Mouse (Mus musculus): Measurements from ENCODE around the gene Wnt1.

Gene Wnt1

DNA sequence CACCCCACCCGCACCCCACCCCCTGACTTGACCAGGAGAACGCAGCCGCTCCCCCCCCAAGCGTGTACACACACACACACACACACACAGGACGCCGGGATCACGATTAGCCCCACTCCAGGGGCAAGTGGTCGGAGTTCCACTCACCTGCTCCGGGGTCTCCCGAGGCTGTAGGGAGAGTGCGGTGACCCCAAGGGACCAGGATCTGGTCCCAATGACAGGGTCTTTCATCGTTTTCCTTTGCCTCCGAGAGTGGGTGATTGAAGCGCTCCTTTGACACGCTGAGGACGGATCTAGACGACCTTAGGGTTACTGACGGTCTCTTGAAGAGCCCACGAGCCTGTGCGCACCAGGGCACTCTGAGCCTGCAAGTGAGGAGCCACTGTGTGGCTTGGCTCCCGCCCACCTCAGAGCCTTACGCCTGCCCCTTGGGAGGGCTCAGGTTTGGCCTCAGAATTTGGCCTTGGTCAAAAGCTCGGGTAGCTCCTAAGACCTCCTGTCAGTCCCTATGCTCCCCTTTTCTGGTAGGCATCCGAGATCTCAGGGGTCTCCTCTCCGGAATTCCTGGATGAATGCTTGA is 11.4 kb upstream of the Wnt1 start:
- DNase-seq (ENCODE audit: low spot score), result no peak

DNA sequence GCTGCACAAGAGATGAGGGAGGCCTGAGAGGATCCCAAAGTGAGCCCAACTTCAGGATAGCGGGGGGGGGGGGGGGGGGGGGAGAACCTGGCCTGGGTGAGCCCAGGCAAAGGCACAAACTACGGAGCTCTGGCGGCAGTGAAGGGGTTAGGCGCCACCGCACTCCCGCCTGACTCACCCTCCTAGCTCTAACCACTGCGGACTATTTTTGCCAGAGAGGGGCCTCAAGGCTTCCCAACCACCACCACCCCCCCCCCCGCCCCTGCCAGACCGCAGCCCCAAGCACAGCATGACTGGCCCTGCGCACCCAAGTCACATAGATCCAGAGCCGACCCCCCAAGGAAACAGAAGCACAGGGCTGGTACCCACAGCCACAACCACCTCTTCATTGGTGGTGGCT is 10.9 kb upstream of the Wnt1 start:
- DNase-seq (ENCODE audit: low spot score), result no peak

DNA sequence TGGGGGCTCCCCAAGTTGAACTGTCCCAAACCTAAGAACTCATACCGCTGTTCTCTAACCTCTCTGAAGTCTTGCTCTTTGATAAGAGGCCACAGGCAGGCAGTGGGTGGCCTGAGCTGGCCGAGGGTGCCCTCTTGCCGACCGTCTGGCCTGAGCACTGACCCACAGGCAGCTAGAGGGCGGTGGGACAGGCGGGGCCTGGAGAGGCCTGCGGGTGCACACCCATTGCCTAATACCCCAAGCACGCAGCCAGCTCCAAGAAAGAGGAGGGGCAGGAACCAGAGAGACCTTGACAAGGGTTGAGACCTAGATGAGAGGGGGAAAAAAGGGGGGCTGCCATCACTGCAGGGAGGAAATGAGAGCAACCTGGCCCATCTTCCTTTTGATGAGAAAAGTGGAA is 9.6 kb upstream of the Wnt1 start:
- DNase-seq (ENCODE audit: low spot score), result no peak

DNA sequence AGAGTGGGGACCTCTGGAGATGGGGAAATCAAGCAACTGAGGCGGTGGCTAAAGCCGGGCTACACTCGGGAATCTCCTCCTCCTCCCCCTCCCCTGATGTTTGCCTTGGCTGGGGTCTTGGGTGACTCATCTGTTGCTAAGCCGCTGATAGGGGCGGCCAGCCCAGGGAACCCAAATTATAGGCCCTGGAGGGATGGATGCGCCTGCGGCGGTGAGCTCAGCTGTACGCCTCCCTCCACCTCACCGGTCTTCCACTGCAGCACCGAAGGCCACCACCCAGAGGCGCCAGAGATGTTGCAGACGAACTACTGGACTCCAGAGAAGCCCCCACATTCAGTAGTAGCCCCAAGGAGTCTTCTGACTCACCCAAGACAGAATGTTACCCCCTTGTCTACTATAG is 9.1 kb upstream of the Wnt1 start:
- peak; percentile 79 for DNase-seq (ENCODE audit: low spot score)

DNA sequence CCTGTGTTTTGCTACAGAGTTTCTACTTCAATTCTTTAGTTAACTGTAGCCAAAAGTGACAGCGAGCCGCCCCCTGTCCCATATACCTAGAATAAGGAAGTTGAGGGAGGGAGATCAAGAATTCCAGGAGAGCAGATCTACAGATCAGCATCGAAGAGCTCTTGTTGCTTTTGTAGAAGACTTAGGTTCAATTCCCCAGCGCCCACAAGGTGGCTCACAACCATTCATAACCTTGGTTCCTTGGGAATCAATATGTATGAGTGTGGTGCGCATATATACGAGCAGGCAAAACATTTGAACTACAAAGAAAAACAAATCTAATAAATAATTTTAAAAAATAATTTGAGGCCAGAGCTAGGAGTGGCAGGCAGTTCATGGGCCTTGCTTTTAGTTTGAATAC is 8.5 kb upstream of the Wnt1 start:
- no peak for DNase-seq (ENCODE audit: low spot score)

DNA sequence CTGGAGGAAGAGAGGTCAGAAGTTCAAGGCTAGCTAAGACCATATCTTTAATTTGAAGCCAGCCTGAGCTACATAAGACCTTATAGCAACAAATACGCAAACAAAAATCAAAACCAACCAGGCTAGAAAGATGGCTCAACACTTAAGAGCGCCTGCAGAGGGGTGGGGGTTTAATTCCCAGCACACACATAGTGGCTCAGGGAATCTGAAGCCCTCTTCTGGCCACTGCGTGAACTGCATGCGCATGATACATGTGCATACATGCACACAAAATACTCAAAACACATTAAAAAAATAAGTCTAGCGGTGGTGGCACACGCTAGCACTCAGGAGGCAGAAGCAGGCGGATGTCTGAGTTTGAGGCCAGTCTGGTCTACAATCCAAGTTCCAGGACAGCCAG is 3.9 kb upstream of the Wnt1 start:
- DNase-seq (ENCODE audit: low spot score), result peak; percentile 60

DNA sequence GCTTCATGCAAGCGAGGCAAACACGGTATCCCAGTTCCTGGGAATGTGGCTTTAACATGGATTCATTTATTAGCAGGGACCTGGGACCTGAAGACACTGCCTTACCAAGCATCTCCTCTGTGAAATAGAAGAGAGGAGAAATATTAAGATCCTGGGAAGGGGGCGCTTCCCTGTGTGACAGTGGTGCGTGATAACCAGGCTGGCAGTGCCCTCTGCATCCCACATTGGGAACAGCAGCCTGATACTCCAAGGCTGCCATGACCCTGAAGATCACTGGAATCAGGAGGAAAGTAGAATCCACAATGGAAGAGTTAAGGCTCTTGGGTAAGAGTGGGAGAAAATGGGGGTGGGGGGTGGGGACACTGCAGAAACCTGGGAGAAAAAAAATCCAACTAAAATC is 1.7 kb upstream of the Wnt1 start:
- DNase-seq (ENCODE audit: low spot score), result peak; percentile 58

DNA sequence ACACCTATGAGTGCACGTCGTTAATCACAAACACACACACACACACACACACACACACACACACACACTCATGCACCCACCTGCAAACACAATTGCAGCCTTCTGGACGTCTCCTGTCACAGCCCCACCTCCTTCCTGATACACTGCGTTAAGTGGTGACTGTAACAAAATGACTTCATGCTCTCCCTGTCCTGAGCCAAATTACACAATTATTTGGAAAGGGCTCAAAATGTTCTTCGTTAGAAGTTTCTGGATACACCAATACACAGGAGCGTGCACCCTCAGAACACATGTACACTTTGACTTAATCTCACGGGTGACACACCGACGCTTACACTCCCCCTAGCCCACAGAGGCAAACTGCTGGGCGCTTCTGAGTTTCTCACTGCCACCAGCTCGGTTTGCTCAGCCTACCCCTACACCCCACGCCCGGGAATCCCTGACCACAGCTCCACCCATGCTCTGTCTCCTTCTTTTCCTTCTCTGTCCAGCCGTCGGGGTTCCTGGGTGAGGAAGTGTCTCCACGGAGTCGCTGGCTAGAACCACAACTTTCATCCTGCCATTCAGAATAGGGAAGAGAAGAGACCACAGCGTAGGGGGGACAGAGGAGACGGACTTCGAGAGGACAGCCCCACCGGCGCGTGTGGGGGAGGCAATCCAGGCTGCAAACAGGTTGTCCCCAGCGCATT is 541 bp upstream of the Wnt1 start:
- DNase-seq (ENCODE audit: low spot score), result no peak

DNA sequence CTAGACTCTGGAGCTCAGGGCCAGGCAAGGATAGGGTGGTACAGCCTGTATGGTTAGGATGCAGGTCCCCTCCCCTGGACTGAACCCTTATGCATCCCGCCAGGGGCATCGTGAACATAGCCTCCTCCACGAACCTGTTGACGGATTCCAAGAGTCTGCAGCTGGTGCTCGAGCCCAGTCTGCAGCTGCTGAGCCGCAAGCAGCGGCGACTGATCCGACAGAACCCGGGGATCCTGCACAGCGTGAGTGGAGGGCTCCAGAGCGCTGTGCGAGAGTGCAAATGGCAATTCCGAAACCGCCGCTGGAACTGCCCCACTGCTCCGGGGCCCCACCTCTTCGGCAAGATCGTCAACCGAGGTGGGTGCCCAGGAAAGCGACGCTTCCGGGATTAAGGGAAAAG is 1.1 kb downstream of the Wnt1 start:
- DNase-seq (ENCODE audit: low spot score), result no peak

DNA sequence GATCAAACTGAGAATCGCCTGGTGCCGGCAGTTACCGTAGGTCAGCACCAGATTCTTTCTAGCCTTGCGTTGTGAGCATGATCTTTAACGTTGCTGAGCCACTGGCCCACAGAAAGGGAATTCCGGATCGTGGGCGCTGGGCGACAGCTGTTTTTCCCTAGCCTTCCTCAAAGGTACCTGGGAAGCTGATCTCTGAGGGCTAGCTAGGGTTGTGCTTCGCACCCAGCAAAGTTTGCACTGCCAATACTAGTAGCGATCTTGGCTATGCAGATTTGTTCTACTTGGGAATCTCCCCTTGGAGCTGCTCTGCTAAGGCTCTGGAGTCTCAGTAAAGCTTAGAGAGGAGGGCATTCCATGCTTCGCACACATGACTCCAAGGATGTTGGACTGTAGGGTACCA is 1.6 kb downstream of the Wnt1 start:
- no peak for DNase-seq (ENCODE audit: low spot score)

DNA sequence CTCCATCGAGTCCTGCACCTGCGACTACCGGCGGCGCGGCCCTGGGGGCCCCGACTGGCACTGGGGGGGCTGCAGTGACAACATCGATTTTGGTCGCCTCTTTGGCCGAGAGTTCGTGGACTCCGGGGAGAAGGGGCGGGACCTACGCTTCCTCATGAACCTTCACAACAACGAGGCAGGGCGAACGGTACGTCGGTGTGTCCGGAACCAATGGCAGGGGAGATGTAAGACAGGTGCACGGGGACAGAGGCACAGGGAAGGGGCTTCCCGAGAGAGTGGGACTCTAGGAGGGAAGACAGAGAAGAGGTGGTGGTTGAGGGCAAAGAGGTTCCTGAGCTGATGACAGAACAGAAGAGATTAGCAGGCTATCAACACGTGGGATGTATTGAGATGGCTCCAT is 2.1 kb downstream of the Wnt1 start:
- DNase-seq (ENCODE audit: low spot score), result peak; percentile 42

DNA sequence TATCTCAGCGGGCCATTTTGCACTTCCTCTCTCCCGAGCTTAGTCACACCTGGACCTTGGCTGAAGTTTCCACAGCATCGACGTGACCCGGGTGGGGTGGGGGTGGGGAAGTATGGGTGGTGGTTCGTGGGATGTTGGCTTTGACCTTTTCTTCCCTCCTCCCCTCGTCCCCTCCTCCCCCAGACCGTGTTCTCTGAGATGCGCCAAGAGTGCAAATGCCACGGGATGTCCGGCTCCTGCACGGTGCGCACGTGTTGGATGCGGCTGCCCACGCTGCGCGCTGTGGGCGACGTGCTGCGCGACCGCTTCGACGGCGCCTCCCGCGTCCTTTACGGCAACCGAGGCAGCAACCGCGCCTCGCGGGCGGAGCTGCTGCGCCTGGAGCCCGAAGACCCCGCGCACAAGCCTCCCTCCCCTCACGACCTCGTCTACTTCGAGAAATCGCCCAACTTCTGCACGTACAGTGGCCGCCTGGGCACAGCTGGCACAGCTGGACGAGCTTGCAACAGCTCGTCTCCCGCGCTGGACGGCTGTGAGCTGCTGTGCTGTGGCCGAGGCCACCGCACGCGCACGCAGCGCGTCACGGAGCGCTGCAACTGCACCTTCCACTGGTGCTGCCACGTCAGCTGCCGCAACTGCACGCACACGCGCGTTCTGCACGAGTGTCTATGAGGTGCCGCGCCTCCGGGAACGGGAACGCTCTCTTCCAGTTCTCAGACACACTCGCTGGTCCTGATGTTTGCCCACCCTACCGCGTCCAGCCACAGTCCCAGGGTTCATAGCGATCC is 2.8 kb downstream of the Wnt1 start:
- peak; percentile 43 for DNase-seq (ENCODE audit: low spot score)

DNA sequence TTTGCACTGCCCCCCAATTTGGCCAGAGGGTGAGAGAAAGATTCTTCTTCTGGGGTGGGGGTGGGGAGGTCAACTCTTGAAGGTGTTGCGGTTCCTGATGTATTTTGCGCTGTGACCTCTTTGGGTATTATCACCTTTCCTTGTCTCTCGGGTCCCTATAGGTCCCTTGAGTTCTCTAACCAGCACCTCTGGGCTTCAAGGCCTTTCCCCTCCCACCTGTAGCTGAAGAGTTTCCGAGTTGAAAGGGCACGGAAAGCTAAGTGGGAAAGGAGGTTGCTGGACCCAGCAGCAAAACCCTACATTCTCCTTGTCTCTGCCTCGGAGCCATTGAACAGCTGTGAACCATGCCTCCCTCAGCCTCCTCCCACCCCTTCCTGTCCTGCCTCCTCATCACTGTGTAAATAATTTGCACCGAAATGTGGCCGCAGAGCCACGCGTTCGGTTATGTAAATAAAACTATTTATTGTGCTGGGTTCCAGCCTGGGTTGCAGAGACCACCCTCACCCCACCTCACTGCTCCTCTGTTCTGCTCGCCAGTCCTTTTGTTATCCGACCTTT is 3.6 kb downstream of the Wnt1 start:
- DNase-seq (ENCODE audit: low spot score), result no peak

DNA sequence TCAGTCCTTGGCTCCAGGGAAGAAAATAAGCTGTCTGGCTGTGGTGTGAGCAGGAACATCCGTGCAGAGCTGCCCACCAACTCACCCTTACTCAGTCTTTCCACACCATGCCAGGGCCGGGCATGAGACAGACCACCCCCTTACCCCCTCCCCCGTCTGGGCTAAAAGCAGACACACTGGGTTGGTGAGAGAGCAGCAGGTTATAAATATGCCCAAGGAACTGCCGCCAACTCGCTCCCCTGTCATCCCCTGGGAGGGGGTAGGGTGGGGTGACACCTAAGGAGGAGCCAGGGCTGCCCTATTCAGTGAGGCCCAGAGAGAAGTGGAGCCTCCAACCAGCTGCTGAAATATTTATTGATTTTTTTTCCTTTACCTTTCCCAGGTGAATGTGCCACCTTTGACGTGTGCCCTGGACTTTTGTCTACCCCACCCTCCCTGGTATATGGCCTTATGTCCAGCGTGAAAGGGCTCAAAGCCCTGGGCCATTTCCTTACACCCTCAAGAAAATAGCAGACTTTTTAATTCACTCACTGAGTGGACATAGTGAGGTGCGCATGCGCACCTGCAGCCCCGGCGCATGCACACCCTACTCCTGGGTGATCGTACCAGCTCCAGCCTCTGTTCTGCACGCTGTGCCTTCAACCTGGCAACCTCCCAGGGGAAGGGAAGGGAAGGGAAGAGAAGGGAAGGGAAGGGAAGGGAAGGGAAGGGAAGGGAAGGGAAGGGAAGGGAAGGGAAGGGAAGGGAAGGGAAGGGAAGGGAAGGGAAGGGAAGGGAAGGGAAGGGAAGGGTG is 7.3 kb downstream of the Wnt1 start:
- no peak for DNase-seq (ENCODE audit: low spot score)

DNA sequence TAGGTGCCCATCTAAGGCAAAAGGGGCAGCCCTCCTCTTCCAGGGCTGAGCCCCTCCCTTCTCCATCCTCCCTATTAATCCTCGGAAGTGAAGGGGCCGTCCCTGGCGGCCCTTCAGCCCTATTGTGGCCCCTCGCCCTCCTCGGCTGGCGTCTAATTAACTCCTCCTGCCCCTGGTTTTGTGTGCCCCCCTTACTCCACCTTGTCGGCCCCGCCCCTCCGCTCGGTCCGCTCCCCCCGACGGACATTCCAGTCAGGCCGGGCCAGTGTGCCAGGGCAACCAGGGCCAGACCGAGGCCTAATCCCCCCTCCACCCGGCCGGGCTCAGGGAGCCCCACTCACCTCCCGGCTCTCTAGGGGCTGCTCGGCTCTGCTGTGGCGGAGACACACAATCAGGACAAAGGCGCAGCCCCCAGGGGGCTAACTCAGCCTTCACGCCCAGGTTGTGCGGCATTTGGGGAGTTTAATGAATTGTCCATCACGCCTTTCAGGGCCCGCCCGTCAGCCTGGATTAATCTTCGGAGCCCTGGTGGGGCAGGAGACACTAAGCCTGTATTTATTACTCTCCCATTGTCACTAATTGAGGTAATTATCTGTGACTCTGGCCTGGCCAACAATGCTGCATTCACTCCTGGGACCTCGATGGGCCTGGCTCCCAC is 8.3 kb downstream of the Wnt1 start:
- DNase-seq (ENCODE audit: low spot score), result no peak

DNA sequence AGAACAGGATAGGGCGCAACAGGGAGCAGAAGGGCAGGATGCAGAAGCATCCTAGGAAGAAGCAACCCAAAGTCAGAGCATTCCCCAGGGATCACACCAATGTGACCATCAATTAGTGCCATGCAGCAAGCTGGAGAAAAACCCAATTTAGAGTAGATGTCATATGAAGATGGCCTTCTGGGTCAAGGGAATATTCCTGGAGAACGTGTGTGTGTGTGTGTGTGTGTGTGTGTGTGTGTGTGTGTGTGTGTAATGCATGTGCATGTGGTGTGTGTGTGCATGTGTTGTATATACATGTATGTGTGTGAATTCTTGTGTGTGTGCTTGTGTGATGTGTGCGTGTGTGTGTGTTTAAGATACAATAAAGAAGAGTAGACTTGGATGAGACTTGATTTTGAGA is 9.2 kb downstream of the Wnt1 start:
- DNase-seq (ENCODE audit: low spot score), result no peak

DNA sequence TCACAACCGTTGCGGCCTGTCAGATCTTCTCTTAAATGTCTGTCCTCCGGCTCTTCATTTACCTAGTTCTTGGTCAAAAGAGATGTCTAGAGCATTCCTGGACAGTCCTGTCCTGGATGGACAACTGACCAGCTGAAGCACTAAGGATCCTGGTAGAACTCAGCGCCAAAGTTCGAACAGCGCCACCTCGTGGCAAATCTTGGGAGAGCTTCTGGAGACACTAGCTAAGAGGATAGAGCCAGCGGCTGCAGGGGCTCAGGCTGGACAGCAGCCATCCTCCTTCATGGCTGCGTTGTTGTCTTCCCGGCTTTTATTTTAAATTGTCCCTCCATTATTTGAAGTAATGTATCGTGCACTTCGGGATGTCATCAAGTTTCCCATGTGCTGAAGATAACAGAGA is 9.7 kb downstream of the Wnt1 start:
- peak; percentile 93 for DNase-seq (ENCODE audit: low spot score)

DNA sequence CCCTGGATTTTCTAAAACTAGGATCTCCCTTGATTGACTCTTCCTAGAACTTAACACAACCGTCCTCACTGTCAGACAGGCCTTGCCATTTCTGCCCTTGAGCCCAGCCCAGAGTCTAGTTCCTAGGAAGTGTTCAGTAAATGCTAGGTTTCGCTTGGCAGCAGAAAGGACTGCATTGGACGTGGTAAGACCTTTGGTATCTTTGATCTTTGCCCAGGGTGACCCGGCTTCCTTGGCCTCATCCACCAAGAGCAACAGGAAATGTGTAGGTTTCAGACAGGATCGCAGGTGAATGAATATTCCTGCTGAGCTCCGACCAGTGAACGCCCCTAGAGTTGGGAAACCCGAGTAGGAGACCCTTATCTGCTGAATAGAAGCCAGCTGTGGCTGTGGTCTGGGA is 13.3 kb downstream of the Wnt1 start:
- DNase-seq (ENCODE audit: low spot score), result no peak

DNA sequence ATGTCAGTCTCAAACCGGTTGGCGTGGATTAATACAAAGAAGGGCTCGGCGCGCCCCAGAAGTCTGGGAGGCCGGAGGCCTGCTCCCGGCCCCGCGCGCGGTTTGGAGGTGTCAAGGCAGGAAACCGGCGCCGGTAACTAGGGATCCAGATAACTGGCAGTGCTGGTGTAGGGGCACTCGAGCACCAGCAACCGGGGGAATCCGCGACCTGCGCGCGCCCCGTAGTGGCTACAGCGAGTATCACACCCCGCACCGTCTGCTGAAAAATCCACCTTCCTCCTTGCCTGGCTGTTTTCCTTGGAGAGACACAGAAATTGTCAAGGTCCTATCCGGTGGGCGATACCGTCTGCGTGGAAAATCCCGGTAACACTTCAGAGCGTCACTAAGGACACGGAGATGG is 14.4 kb downstream of the Wnt1 start:
- DNase-seq (ENCODE audit: low spot score), result peak; percentile 93

DNA sequence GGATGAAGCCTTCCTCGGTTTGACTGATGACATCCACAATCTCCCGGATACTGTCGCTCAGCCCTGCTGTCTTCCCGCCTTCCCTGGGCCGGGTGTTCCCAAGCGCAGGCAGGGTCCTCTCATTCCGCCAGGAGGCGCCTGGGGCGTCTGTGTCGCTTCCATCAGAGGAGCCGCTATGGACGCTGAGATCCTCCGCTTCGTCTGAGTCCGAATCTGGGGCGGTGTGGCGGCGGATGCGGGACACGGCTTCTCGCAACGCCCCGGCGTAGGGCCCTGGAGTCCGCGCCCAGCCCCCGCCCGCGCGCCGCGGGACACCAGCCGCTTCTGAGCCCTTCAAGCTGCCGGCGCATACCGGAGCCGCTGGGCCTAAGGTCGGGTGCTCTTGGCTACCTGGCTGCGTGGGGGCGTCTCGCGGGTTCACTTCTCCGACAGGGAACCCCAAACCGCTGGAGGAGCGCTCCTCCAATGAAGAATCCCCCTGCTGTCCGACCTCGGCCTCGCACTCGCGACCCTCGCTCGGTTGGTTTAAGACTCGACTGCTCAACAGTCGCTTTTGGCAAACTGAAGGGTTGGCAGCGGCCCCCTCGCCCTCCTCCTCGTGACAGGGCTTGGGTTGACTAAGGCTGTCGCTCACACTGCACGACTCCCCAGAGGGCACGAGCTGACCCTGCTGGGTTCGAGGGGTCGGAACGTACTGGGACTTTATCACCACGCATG is 15.8 kb downstream of the Wnt1 start:
- DNase-seq (ENCODE audit: low spot score), result peak; percentile 85

Measured in testis, postnatal 10 days (tissue).